Mouse (Mus musculus) T-cell, adult 66 days (primary cell): Measurements from ENCODE around the gene Pabpc5. TPM values are rescaled to one million over a fixed set of nuclear protein-coding genes. Genes with fewer than 3 reads are reported as not detected.

Experiments used
- total RNA-seq, 2 experiments: library from RNA; stranded (reverse); gene quantifications; 3 replicates in 1 of 2; 4 replicates in 1 of 2; pipeline ENCODE4 v1.2.4; 2023

Gene Pabpc5
- total RNA-seq: not detected

GRCm38 (mm10) chrX:119927081-119927571, at the start of gene Pabpc5:
Pabpc5 (plus strand) TSS chrX:119927196.

